Mouse (Mus musculus): ENCODE measurements at regions not wholly inside any gene's neighbourhood (a gene's known extent, or its start where the extent isn't known, plus 50 kb on each side); places are given as distances from the start of the nearest gene placed in this dataset.
A peak's percentile ranks its signal among the peaks of the same experiment; 100 is the strongest.

DNA sequence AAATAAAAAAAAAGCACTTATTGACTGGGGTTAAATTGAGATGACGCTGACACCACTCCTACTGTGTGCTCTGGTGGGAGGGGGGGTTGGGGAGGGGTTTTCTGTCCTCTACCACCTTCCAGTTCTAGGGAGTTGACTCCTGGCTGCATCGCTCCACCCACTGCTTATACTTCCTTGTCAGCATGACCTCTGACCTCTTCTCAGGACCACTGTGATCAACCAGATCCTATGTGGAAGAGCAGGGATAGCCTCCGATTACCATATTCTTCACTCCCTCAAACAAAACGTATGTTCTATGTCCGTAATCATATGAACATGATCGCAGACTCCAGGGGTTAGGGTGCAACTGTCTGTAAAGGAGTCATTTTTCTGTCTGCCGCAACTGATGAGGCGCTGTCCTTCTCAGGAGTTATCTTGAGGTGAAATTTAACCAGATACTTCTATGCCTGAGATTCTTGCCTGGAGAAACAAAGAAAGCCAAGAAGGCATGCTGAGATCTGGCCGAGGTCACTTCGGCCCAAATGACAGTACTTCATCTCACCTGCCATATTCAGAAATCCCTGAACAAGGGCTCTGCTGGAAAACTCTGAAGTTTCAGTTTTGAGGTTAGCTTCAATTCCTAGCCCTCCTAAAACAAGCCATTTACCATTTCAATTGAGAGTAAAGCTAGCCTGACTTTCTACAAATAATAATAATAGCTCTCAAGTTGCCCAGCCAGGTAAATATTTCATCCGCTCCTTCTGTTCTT, 160.3 kb upstream of the Tll1 start:
- Histone ChIP-seq H3K9me3 (replicated peaks; ENCODE audit: control insufficient read depth, low read length) (no peaks in the 10 kb centered on the region), H3K4me2 (ENCODE audit: low read depth, low read length) (no peak overlapping the region), H3K27ac (ENCODE audit: low read length) (no peak overlapping the region), H3K9ac (ENCODE audit: low read length) (no peak overlapping the region), H3K4me3 (ENCODE audit: low read length) (no peak overlapping the region), H3K36me3 (ENCODE audit: control insufficient read depth, insufficient read depth) (no peaks in the 10 kb centered on the region), H3K4me1 (ENCODE audit: control insufficient read depth, insufficient read depth, low read length) (peaks cover 8% of the 10 kb centered on the region), H3K27me3 (ENCODE audit: control insufficient read depth, insufficient read depth, low read length) (no peaks in the 10 kb centered on the region)
- WGBS, result 86% methylated on average over 11 of the region's 11 CpGs
- no peak for ATAC-seq (replicated peaks; ENCODE audit: extremely low read depth, insufficient read depth, low FRiP score)

DNA sequence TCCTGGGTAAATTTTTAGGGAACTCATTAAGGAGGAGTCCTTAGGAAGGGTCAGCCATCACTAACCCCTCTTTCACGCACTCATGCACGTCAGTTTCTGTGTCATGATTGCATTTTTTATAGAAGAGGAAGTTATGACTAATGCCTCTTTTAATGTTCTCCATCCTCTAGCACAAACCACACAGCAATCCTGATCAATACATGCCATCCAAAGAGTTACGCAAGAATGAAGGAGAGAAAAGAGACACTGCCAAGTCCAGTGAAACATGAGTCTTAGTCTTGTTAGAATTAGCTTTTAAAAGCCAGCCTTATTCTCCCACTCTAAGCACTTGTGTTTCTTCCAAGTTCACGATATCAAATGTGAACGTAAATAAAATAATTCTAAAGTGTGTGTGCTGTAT, 151.0 kb upstream of the Tll1 start:
- Histone ChIP-seq H3K4me3 (ENCODE audit: low read length) (no peak overlapping the region), H3K4me2 (ENCODE audit: low read depth, low read length) (no peak overlapping the region), H3K27me3 (ENCODE audit: control insufficient read depth, insufficient read depth, low read length) (no peaks in the 10 kb centered on the region), H3K4me1 (ENCODE audit: control insufficient read depth, insufficient read depth, low read length) (no peaks in the 10 kb centered on the region), H3K36me3 (ENCODE audit: control insufficient read depth, insufficient read depth) (no peaks in the 10 kb centered on the region), H3K27ac (ENCODE audit: low read length) (no peak overlapping the region), H3K9ac (ENCODE audit: low read length) (no peak overlapping the region), H3K9me3 (replicated peaks; ENCODE audit: control insufficient read depth, low read length) (no peaks in the 10 kb centered on the region)
- WGBS, result 84% methylated on average over 5 of the region's 5 CpGs
- ATAC-seq (replicated peaks; ENCODE audit: extremely low read depth, insufficient read depth, low FRiP score), result no peak

DNA sequence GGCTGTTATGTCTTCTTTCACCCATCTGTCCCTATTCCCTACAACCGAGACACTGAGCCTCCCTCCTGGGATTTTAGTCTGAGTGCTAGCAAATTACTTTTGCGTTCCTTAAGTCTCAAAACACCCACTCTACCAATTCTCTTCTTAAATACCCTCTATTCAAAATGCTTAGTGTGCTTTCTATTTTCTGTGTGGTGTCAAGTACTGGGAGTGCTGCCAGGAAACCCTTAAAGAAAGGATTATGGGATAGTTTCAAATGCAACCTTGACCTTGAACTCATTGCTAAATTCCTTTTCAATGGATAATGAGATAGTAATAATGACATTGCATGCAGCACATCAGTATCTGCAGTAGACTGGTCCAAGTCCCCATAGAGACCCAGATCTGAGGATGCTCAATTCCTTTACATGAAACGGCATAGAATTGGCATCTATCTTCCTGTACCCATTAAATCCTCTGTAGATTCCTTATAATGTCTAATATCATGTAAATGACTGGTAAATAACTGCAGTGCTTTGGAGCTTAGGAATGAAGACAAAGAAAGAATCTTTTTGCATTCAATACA, 142.1 kb upstream of the Tll1 start:
- Histone ChIP-seq H3K27ac (ENCODE audit: low read length) (peak overlapping the region; percentile 29; the same call in 1 of the 2 replicates), H3K4me2 (ENCODE audit: low read depth, low read length) (no peak overlapping the region), H3K4me3 (ENCODE audit: low read length) (no peak overlapping the region), H3K9me3 (replicated peaks; ENCODE audit: control insufficient read depth, low read length) (no peaks in the 10 kb centered on the region), H3K9ac (ENCODE audit: low read length) (no peak overlapping the region), H3K27me3 (ENCODE audit: control insufficient read depth, insufficient read depth, low read length) (no peaks in the 10 kb centered on the region), H3K36me3 (ENCODE audit: control insufficient read depth, insufficient read depth) (no peaks in the 10 kb centered on the region), H3K4me1 (ENCODE audit: control insufficient read depth, insufficient read depth, low read length) (peaks cover 20% of the 10 kb centered on the region)
- 56% methylated on average over 3 of the region's 3 CpGs for WGBS
- ATAC-seq (replicated peaks; ENCODE audit: extremely low read depth, insufficient read depth, low FRiP score), result no peak

DNA sequence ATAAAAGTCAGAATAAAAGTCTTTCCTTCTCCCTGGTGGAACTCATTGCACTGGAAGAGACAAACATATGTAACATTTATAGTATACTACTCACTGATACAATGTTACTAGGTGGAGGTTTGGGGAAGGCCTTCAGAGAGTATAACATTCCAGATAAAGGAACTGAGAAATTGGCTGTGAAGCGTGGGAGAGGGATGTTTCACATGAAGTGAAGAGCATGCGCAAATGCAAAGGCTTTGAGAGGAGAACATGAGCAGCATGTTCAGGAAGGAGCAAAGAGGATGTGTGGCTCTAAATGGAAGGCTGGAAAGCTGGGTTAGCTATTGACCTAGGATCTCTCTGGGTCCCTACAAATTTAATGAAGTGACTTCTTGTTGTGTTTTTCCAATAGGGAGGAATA, 141.4 kb upstream of the Tll1 start:
- no peak overlapping the region for H3K4me3 ChIP-seq (ENCODE audit: low read length)
- no peak overlapping the region for H3K9ac ChIP-seq (ENCODE audit: low read length)
- H3K9me3 ChIP-seq (replicated peaks; ENCODE audit: control insufficient read depth, low read length), result no peaks in the 10 kb centered on the region
- no peaks in the 10 kb centered on the region for H3K36me3 ChIP-seq (ENCODE audit: control insufficient read depth, insufficient read depth)
- H3K4me1 ChIP-seq (ENCODE audit: control insufficient read depth, insufficient read depth, low read length), result peaks cover 20% of the 10 kb centered on the region
- no peak for ATAC-seq (replicated peaks; ENCODE audit: extremely low read depth, insufficient read depth, low FRiP score)
- H3K27ac ChIP-seq (ENCODE audit: low read length), result peak overlapping the region; percentile 29; the same call in 1 of the 2 replicates
- no peaks in the 10 kb centered on the region for H3K27me3 ChIP-seq (ENCODE audit: control insufficient read depth, insufficient read depth, low read length)
- WGBS, result 76% methylated on average over 2 of the region's 2 CpGs
- H3K4me2 ChIP-seq (ENCODE audit: low read depth, low read length), result no peak overlapping the region

DNA sequence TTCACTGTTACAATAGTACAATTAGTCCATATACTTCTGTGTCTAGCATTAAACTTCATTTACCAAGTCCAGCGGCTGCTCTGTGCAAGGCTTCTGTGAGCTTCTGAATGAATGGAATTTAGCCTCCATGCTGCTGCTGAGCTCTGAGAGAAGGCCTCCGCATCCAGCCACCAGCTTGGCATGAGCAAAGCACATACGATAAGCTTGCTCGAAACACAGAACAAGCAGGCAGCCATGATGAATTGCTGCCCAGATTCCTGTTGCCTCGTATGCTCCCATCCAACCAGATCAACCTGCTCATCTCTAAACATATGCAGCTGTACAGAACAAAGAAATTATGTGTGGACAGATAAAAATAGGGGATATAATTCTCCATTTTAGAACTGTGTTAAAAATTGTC, 140.4 kb upstream of the Tll1 start:
- no peaks in the 10 kb centered on the region for H3K9me3 ChIP-seq (replicated peaks; ENCODE audit: control insufficient read depth, low read length)
- H3K36me3 ChIP-seq (ENCODE audit: control insufficient read depth, insufficient read depth), result no peaks in the 10 kb centered on the region
- H3K9ac ChIP-seq (ENCODE audit: low read length), result no peak overlapping the region
- peak overlapping the region; percentile 32 for H3K27ac ChIP-seq (ENCODE audit: low read length)
- H3K4me1 ChIP-seq (ENCODE audit: control insufficient read depth, insufficient read depth, low read length), result peaks cover 20% of the 10 kb centered on the region
- 52% methylated on average over 5 of the region's 5 CpGs for WGBS
- no peaks in the 10 kb centered on the region for H3K27me3 ChIP-seq (ENCODE audit: control insufficient read depth, insufficient read depth, low read length)
- ATAC-seq (replicated peaks; ENCODE audit: extremely low read depth, insufficient read depth, low FRiP score), result no peak
- no peak overlapping the region for H3K4me3 ChIP-seq (ENCODE audit: low read length)
- H3K4me2 ChIP-seq (ENCODE audit: low read depth, low read length), result no peak overlapping the region

DNA sequence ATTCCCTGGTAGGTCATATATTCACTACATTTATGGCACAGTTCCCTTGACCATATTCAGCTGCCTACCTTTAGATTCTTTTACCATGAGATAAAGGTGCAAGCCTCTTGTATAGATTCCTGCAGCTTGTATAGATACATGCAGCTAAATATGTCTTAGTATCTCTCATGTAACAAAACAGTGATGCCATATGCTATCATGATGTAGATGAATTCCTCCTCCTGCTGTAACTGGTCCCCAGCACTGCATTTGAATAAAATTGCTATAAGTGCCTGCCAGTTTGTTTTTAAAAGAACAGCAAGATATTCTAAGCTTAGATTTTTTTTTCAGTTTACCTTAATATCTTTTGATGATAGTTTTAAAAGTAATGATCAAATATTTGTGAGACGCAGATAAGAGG, 138.9 kb upstream of the Tll1 start:
- H3K36me3 ChIP-seq (ENCODE audit: control insufficient read depth, insufficient read depth), result no peaks in the 10 kb centered on the region
- WGBS, result 70% methylated on average over 1 of the region's 1 CpGs
- no peaks in the 10 kb centered on the region for H3K9me3 ChIP-seq (replicated peaks; ENCODE audit: control insufficient read depth, low read length)
- H3K4me1 ChIP-seq (ENCODE audit: control insufficient read depth, insufficient read depth, low read length), result peaks cover 20% of the 10 kb centered on the region
- H3K4me3 ChIP-seq (ENCODE audit: low read length), result no peak overlapping the region
- H3K27ac ChIP-seq (ENCODE audit: low read length), result no peak overlapping the region
- no peak overlapping the region for H3K9ac ChIP-seq (ENCODE audit: low read length)
- no peak for ATAC-seq (replicated peaks; ENCODE audit: extremely low read depth, insufficient read depth, low FRiP score)
- no peak overlapping the region for H3K4me2 ChIP-seq (ENCODE audit: low read depth, low read length)
- no peaks in the 10 kb centered on the region for H3K27me3 ChIP-seq (ENCODE audit: control insufficient read depth, insufficient read depth, low read length)

DNA sequence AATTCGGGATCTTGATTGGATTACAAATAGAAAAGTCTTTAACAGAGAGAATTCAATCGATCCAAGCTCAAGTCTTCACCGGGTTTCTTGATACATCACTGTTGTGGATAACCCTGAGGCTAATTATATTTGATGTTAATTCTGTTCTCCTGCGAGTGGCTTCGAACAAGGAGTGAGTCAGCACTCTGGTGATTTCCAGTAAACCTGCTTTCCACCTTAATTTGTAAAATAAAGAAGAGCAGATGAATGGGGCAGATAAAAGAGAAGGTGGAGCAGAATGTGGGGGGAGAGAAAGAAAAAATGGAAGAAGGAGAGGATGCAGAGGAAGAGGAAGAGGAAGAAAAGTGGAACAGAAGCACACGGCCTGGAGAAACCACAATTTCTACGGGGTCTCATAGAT, 137.5 kb upstream of the Tll1 start:
- WGBS, result 79% methylated on average over 7 of the region's 7 CpGs

DNA sequence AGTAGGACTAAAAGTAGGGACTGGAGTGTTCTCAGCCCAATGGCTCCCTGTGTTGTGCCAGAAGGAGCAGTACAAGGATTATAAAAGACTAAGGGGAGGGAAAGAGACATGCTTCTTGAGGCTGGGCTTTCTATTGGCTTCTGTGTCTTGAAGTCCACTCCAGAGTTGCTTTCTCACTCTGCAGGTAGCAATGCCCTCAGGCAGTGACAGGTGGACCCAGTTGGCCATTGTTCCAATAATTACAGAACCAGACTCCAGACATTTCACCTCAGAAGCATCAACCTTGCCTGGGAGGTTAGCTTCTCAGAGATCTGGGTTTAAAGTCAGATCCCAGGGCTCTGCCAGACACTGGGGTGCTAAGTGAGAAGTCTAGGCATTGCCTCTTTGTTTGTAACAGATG, 136.3 kb upstream of the Tll1 start:
- no peaks in the 10 kb centered on the region for H3K27me3 ChIP-seq (ENCODE audit: control insufficient read depth, insufficient read depth, low read length)
- ATAC-seq (replicated peaks; ENCODE audit: extremely low read depth, insufficient read depth, low FRiP score), result no peak
- H3K9me3 ChIP-seq (replicated peaks; ENCODE audit: control insufficient read depth, low read length), result no peaks in the 10 kb centered on the region
- H3K4me2 ChIP-seq (ENCODE audit: low read depth, low read length), result no peak overlapping the region
- H3K4me3 ChIP-seq (ENCODE audit: low read length), result no peak overlapping the region
- H3K4me1 ChIP-seq (ENCODE audit: control insufficient read depth, insufficient read depth, low read length), result peaks cover 8% of the 10 kb centered on the region
- no peaks in the 10 kb centered on the region for H3K36me3 ChIP-seq (ENCODE audit: control insufficient read depth, insufficient read depth)
- no peak overlapping the region for H3K27ac ChIP-seq (ENCODE audit: low read length)
- H3K9ac ChIP-seq (ENCODE audit: low read length), result no peak overlapping the region

More for the DNA sequence above, 137.5 kb upstream of the Tll1 start:
- Histone ChIP-seq H3K9me3 (replicated peaks; ENCODE audit: control insufficient read depth, low read length) (no peaks in the 10 kb centered on the region), H3K4me1 (ENCODE audit: control insufficient read depth, insufficient read depth, low read length) (peaks cover 16% of the 10 kb centered on the region), H3K4me2 (ENCODE audit: low read depth, low read length) (no peak overlapping the region), H3K27me3 (ENCODE audit: control insufficient read depth, insufficient read depth, low read length) (no peaks in the 10 kb centered on the region), H3K36me3 (ENCODE audit: control insufficient read depth, insufficient read depth) (no peaks in the 10 kb centered on the region), H3K4me3 (ENCODE audit: low read length) (no peak overlapping the region), H3K9ac (ENCODE audit: low read length) (no peak overlapping the region), H3K27ac (ENCODE audit: low read length) (no peak overlapping the region)
- no peak for ATAC-seq (replicated peaks; ENCODE audit: extremely low read depth, insufficient read depth, low FRiP score)

DNA sequence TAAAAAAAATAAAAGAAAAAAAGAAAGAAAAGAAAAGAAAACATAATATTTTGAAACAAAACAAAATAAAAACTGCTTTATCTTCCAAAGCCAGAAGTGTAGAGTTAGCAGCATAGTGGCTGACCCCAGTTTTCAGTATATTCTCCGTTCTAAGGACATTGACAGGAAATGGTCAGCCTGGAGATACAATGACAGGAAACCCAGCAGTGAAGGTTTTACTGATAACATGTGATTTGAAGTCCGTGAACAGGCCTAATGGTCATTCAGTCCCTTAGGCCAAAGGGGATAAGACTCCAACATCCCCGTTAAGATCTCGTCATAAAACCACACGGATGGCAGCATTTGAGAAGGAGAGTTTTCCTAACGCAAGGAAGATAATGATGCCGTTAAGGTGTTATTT, 131.3 kb upstream of the Tll1 start:
- Histone ChIP-seq H3K27me3 (ENCODE audit: control insufficient read depth, insufficient read depth, low read length) (no peaks in the 10 kb centered on the region), H3K4me1 (ENCODE audit: control insufficient read depth, insufficient read depth, low read length) (no peaks in the 10 kb centered on the region), H3K4me2 (ENCODE audit: low read depth, low read length) (no peak overlapping the region), H3K4me3 (ENCODE audit: low read length) (no peak overlapping the region), H3K9ac (ENCODE audit: low read length) (no peak overlapping the region), H3K9me3 (replicated peaks; ENCODE audit: control insufficient read depth, low read length) (no peaks in the 10 kb centered on the region), H3K27ac (ENCODE audit: low read length) (no peak overlapping the region), H3K36me3 (ENCODE audit: control insufficient read depth, insufficient read depth) (no peaks in the 10 kb centered on the region)
- WGBS, result 49% methylated on average over 7 of the region's 7 CpGs
- 0 out of 2 replicates have a peak, but pooled peaks have one; percentile 45 for ATAC-seq (replicated peaks; ENCODE audit: extremely low read depth, insufficient read depth, low FRiP score)

Data from heart, embryonic 16.5 days (tissue).